Mouse (Mus musculus): ENCODE measurements around the gene Rtn4rl1.

GRCm38 (mm10) chr11:75204472-75204871, 10.9 kb downstream of the Rtn4rl1 start:
- TF ChIP-seq CTCF (IDR thresholded peaks at IDR 0.05; ENCODE audit: control insufficient read depth, insufficient read depth, insufficient read length): no peak
- no peak for TF ChIP-seq MAX (IDR thresholded peaks at IDR 0.05)
- TF ChIP-seq MYOD1 (IDR thresholded peaks at IDR 0.05; ENCODE audit: control insufficient read depth, insufficient read length, low read depth): no peak
- TF ChIP-seq MYOG (IDR thresholded peaks at IDR 0.05; ENCODE audit: control insufficient read depth, extremely low read depth, insufficient read length): no peak

All from C2C12 (cell line).